Mouse (Mus musculus) CH12.LX (cell line): ENCODE results near the gene Bad. TPM values are rescaled to one million over a fixed set of nuclear protein-coding genes. Genes with fewer than 3 reads are reported as not detected.

Experiments
- DNase-seq: peaks from one replicate; pipeline ENCODE4 v3.0.0-alpha.2; 2013; ENCODE audit errors: extremely low read depth
- H3K27ac ChIP-seq: 2 replicates; pipeline ENCODE4 v1.5.1; 2012; ENCODE audit warnings: low read depth, mild to moderate bottlenecking, control low read depth, moderate library complexity; ENCODE audit not compliant: insufficient read depth
- H3K27me3 ChIP-seq: replicated peaks from 2 replicates; pipeline ENCODE3; 2012; ENCODE audit warnings: inconsistent platforms
- H3K36me3 ChIP-seq, 2 experiments: replicated peaks in 1 of 2; 2 replicates each; pipeline versions ENCODE3 to v1.6.1; 2012; ENCODE audit warnings: inconsistent platforms in 1 of 2, low read length in 1 of 2, mild to moderate bottlenecking in 1 of 2, mixed read lengths in 1 of 2, moderate library complexity in 1 of 2; ENCODE audit not compliant: control insufficient read depth in 1 of 2, insufficient read depth in 1 of 2
- H3K4me1 ChIP-seq, 2 experiments: 2 replicates each; pipeline ENCODE4 v1.6.1; 2012; ENCODE audit warnings: inconsistent platforms in 1 of 2, moderate library complexity in 1 of 2; ENCODE audit not compliant: insufficient read depth in 2 of 2, control insufficient read depth in 1 of 2
- H3K4me2 ChIP-seq: 2 replicates; pipeline ENCODE4 v1.6.1; 2012; ENCODE audit warnings: low read depth, mild to moderate bottlenecking, control low read depth; ENCODE audit not compliant: poor library complexity, insufficient read depth, severe bottlenecking
- H3K4me3 ChIP-seq, 3 experiments: fragments of 150-350 bp in 1 of 3; sonication (generic) in 1 of 3; replicated peaks in 1 of 3; 2 replicates each; pipeline versions ENCODE3 to v1.5.1; 2011 to 2012; ENCODE audit warnings: low read depth in 2 of 3, low read length in 2 of 3, mild to moderate bottlenecking in 2 of 3, moderate library complexity in 2 of 3, control low read depth in 1 of 3, improper control_type of control experiment in 1 of 3, inconsistent platforms in 1 of 3, mixed read lengths in 1 of 3; ENCODE audit not compliant: poor library complexity in 1 of 3
- H3K79me2 ChIP-seq: replicated peaks from 2 replicates; pipeline ENCODE4 v1.6.1; 2012; ENCODE audit warnings: mild to moderate bottlenecking, moderate library complexity; ENCODE audit not compliant: control insufficient read depth, poor library complexity, insufficient read depth, severe bottlenecking; ENCODE audit errors: extremely low read depth
- H3K9ac ChIP-seq: 2 replicates; pipeline ENCODE4 v1.6.1; 2012; ENCODE audit warnings: low read depth, mild to moderate bottlenecking, control low read depth, moderate library complexity; ENCODE audit not compliant: insufficient read depth
- H3K9me3 ChIP-seq: replicated peaks from 2 replicates; pipeline ENCODE3; 2012; ENCODE audit warnings: low read length, inconsistent platforms, mixed read lengths
- BHLHE40 ChIP-seq: IDR thresholded peaks from 2 replicates; pipeline ENCODE4 v1.6.1; 2011; ENCODE audit warnings: mild to moderate bottlenecking, low read depth, low read length, improper control_type of control experiment
- CHD1 ChIP-seq: IDR thresholded peaks from 2 replicates; pipeline ENCODE4 v1.6.1; 2012; ENCODE audit warnings: low read depth, low read length, improper control_type of control experiment, inconsistent platforms
- CTCF ChIP-seq, 2 experiments: IDR thresholded peaks in 1 of 2; conservative IDR thresholded peaks in 1 of 2; 2 replicates each; pipeline ENCODE4 v1.5.1; 2011 to 2012; ENCODE audit warnings: low read depth in 2 of 2, low read length in 2 of 2, improper control_type of control experiment in 1 of 2, inconsistent platforms in 1 of 2, mild to moderate bottlenecking in 1 of 2, moderate library complexity in 1 of 2
- E2F4 ChIP-seq: IDR thresholded peaks from 2 replicates; pipeline ENCODE4 v1.6.1; 2011; ENCODE audit warnings: low read depth, low read length, improper control_type of control experiment; ENCODE audit not compliant: insufficient replicate concordance
- ETS1 ChIP-seq: conservative IDR thresholded peaks from 2 replicates; pipeline ENCODE4 v1.6.1; 2012; ENCODE audit warnings: low read depth, mild to moderate bottlenecking, inconsistent platforms, low read length, improper control_type of control experiment, moderate library complexity
- GABPA ChIP-seq: IDR thresholded peaks from 2 replicates; pipeline ENCODE4 v1.6.1; 2012; ENCODE audit warnings: low read depth, low read length, improper control_type of control experiment, inconsistent platforms; ENCODE audit not compliant: insufficient replicate concordance
- HCFC1 ChIP-seq: IDR thresholded peaks from 2 replicates; pipeline ENCODE4 v1.6.1; 2012; ENCODE audit warnings: low read depth, mild to moderate bottlenecking, inconsistent platforms, low read length, improper control_type of control experiment
- JUND ChIP-seq: conservative IDR thresholded peaks from 2 replicates; pipeline ENCODE4 v1.6.1; 2011; ENCODE audit warnings: low read depth, low read length, improper control_type of control experiment
- MAFK ChIP-seq: IDR thresholded peaks from 2 replicates; pipeline ENCODE4 v1.6.1; 2011; ENCODE audit warnings: low read length, improper control_type of control experiment; ENCODE audit not compliant: insufficient replicate concordance
- MAZ ChIP-seq: IDR thresholded peaks from 2 replicates; pipeline ENCODE4 v1.6.1; 2012; ENCODE audit warnings: low read depth, mild to moderate bottlenecking, inconsistent platforms, low read length, improper control_type of control experiment, moderate library complexity
- MYC ChIP-seq: IDR thresholded peaks from 2 replicates; pipeline ENCODE4 v1.6.1; 2011; ENCODE audit warnings: low read depth, mild to moderate bottlenecking, improper control_type of control experiment, low read length
- NELFE ChIP-seq: IDR thresholded peaks from 2 replicates; pipeline ENCODE4 v1.6.1; 2011; ENCODE audit warnings: low read depth, low read length, improper control_type of control experiment
- NRF1 ChIP-seq: IDR thresholded peaks from 2 replicates; pipeline ENCODE4 v1.6.1; 2014; ENCODE audit warnings: low read depth, mild to moderate bottlenecking, inconsistent platforms, low read length, improper control_type of control experiment, moderate library complexity
- PAX5 ChIP-seq: IDR thresholded peaks from 2 replicates; pipeline ENCODE4 v1.6.1; 2012; ENCODE audit warnings: low read length, inconsistent platforms, mixed read lengths
- POLR2A ChIP-seq: IDR thresholded peaks from 2 replicates; pipeline ENCODE4 v1.6.1; 2011; ENCODE audit warnings: low read depth, mild to moderate bottlenecking, improper control_type of control experiment, low read length
- RAD21 ChIP-seq: IDR thresholded peaks from 2 replicates; pipeline ENCODE4 v1.6.1; 2011; ENCODE audit warnings: low read depth, mild to moderate bottlenecking, low read length, improper control_type of control experiment, moderate library complexity
- SIN3A ChIP-seq: IDR thresholded peaks from 2 replicates; pipeline ENCODE4 v1.6.1; 2012; ENCODE audit warnings: low read length, improper control_type of control experiment, inconsistent platforms
- UBTF ChIP-seq: IDR thresholded peaks from 2 replicates; pipeline ENCODE4 v1.6.1; 2012; ENCODE audit warnings: low read depth, mild to moderate bottlenecking, inconsistent platforms, low read length, improper control_type of control experiment, moderate library complexity
- ZKSCAN1 ChIP-seq: IDR thresholded peaks from 2 replicates; pipeline ENCODE4 v1.6.1; 2012; ENCODE audit warnings: low read depth, inconsistent platforms, low read length, improper control_type of control experiment, borderline replicate concordance
- ZMIZ1 ChIP-seq: IDR thresholded peaks from 2 replicates; pipeline ENCODE4 v1.6.1; 2012; ENCODE audit warnings: low read depth, mild to moderate bottlenecking, inconsistent platforms, low read length, improper control_type of control experiment
- ZNF384 ChIP-seq: IDR thresholded peaks from 2 replicates; pipeline ENCODE4 v1.6.1; 2012; ENCODE audit warnings: low read depth, low read length, improper control_type of control experiment, inconsistent platforms
- dilution Hi-C: fragments of 300-500 bp; cut with MboI; formaldehyde crosslinking; loops from 2 replicates; pipeline ENCODE4 v1.14.3; 2020; ENCODE audit warnings: low sequenced_read_pairs; ENCODE audit not compliant: extremely low pct_unique_long_range_greater_than_20kb, extremely low pct_ligation_motif_present
- in situ Hi-C: fragments of 300-500 bp; cut with MboI; formaldehyde crosslinking; loops from 3 replicates; pipeline ENCODE4 v1.14.3; 2019; ENCODE audit warnings: low sequenced_read_pairs, low pct_ligation_motif_present, low pct_unique_long_range_greater_than_20kb, mixed read lengths
- polyA plus RNA-seq: library from polyadenylated mRNA; unstranded; fragments of >175 nt; gene quantifications from 2 replicates; pipeline ENCODE4 v1.2.1, GENCODE M21; 2012; ENCODE audit warnings: low read depth; ENCODE audit not compliant: insufficient read length
- total RNA-seq, 2 experiments: library from RNA; depleted of rRNA; stranded (reverse); fragments of 300-350 nt in 1 of 2; fragments of >200 nt in 1 of 2; gene quantifications; 2 replicates each; pipeline ENCODE4 v1.2.3; 2012 to 2014

Gene Bad
- total and polyA plus RNA-seq, 3 experiments, result 27.7 to 38.0 (median 33.3) TPM

- dilution Hi-C loops, result no loop called here
These were observed 36.8 kb upstream of the Bad start for GRCm38 (mm10) chr19:6904846-6905245.

GRCm38 (mm10) chr19:6905498-6906159 lies 36.0 kb upstream of the Bad start:
- Histone ChIP-seq H3K9me3 (no peaks in the 10 kb centered on the region), H3K4me2 (no peak overlapping the region), H3K36me3 (peaks cover 15 to 46% of the 10 kb centered on the region in 2 experiments), H3K9ac (no peak overlapping the region), H3K4me1 (peaks cover 4 to 17% of the 10 kb centered on the region in 2 experiments; a peak in 3 of 4 replicates), H3K79me2 (peaks cover 17% of the 10 kb centered on the region), H3K27ac (no peak overlapping the region), H3K27me3 (no peaks in the 10 kb centered on the region)
- dilution Hi-C loops, result no loop called here
- no peak for DNase-seq
- in situ Hi-C loops, result no loop called here
- no peak for TF ChIP-seq BHLHE40
- no peak for TF ChIP-seq GABPA
- TF ChIP-seq CHD1, result no peak
- TF ChIP-seq UBTF, result no peak
- TF ChIP-seq ETS1, result no peak
- no peak for TF ChIP-seq POLR2A
- no peak for TF ChIP-seq MYC
- no peak for TF ChIP-seq ZNF384
- TF ChIP-seq NRF1, result no peak
- TF ChIP-seq RAD21, result no peak
- TF ChIP-seq MAFK, result no peak
- TF ChIP-seq, all 38 proteins: peak for 0
- H3K4me3 ChIP-seq, result no peak overlapping the region

More at GRCm38 (mm10) chr19:6904846-6905245, 36.8 kb upstream of the Bad start:
- peaks cover 15 to 44% of the 10 kb centered on the region in 2 experiments for H3K36me3 ChIP-seq
- peaks cover 15% of the 10 kb centered on the region for H3K79me2 ChIP-seq
- no peak for DNase-seq
- no peak overlapping the region for H3K4me3 ChIP-seq
- H3K27ac ChIP-seq, result no peak overlapping the region
- no peaks in the 10 kb centered on the region for H3K27me3 ChIP-seq
- no peak overlapping the region for H3K9ac ChIP-seq
- H3K9me3 ChIP-seq, result peaks cover 4% of the 10 kb centered on the region
- in situ Hi-C loops, result no loop called here
- peaks cover 4 to 17% of the 10 kb centered on the region in 2 experiments; a peak in 3 of 4 replicates for H3K4me1 ChIP-seq
- no peak overlapping the region for H3K4me2 ChIP-seq
- TF ChIP-seq JUND (no peak), HCFC1 (no peak), NRF1 (no peak), ZKSCAN1 (no peak), PAX5 (no peak), E2F4 (no peak), CTCF (conservative IDR thresholded peaks at IDR 0.05 in 1 of 2, IDR thresholded peaks at IDR 0.05 in 1 of 2; ENCODE audit: low read depth in 2 of 2, low read length in 2 of 2) (no peak), MAZ (no peak), NELFE (no peak), ETS1 (no peak), SIN3A (no peak), POLR2A (no peak), RAD21 (no peak), ZMIZ1 (no peak)
